Mouse (Mus musculus): ENCODE results near the gene Zdhhc7. TPM values are rescaled to one million over a fixed set of nuclear protein-coding genes. Genes with fewer than 3 reads are reported as not detected.

Zdhhc7 gene
- total and polyA plus RNA-seq, 3 experiments = 18.3 to 26.3 (median 23.7) TPM

- no peak for TF ChIP-seq ZC3H11A (IDR thresholded peaks at IDR 0.05; ENCODE audit: low read depth, low read length)
- TF ChIP-seq EP300 (IDR thresholded peaks at IDR 0.05; ENCODE audit: low read length) = no peak
- no peak for TF ChIP-seq BHLHE40 (IDR thresholded peaks at IDR 0.05; ENCODE audit: low read depth, low read length)
- no peak for TF ChIP-seq MAZ (IDR thresholded peaks at IDR 0.05; ENCODE audit: low read depth, low read length)
Observed at GRCm38 (mm10) chr8:120075347-120075746, 25.9 kb downstream of the Zdhhc7 start (continued).

- dilution Hi-C loops (cut with MboI; ENCODE audit: extremely low pct_ligation_motif_present, extremely low pct_unique_long_range_greater_than_20kb, low sequenced_read_pairs) = no loop called here
- Histone ChIP-seq H3K9ac (ENCODE audit: insufficient read depth, low read depth) (no peak overlapping the region), H3K36me3 (replicated peaks in 1 of 2; ENCODE audit: control insufficient read depth in 1 of 2, insufficient read depth in 1 of 2, low read length in 1 of 2) (no peaks in the 10 kb centered on the region), H3K4me2 (ENCODE audit: insufficient read depth, low read depth, poor library complexity, severe bottlenecking) (no peak overlapping the region), H3K4me1 (ENCODE audit: control insufficient read depth in 1 of 2, insufficient read depth in 2 of 2) (peaks cover 0 to 14% of the 10 kb centered on the region in 2 experiments; a peak in 2 of 4 replicates), H3K79me2 (replicated peaks; ENCODE audit: control insufficient read depth, extremely low read depth, insufficient read depth, poor library complexity, severe bottlenecking) (no peaks in the 10 kb centered on the region), H3K9me3 (replicated peaks; ENCODE audit: low read length) (no peaks in the 10 kb centered on the region), H3K4me3 (replicated peaks in 1 of 3; ENCODE audit: low read depth in 2 of 3, low read length in 2 of 3, poor library complexity in 1 of 3) (no peak overlapping the region), H3K27ac (ENCODE audit: insufficient read depth, low read depth) (no peak overlapping the region), H3K27me3 (replicated peaks) (peaks cover 65% of the 10 kb centered on the region)
- in situ Hi-C loops (cut with MboI; ENCODE audit: low pct_ligation_motif_present, low pct_unique_long_range_greater_than_20kb, low sequenced_read_pairs) = no loop called here
- no peak for DNase-seq (ENCODE audit: extremely low read depth)
- TF ChIP-seq NELFE (IDR thresholded peaks at IDR 0.05; ENCODE audit: low read depth, low read length) (no peak), SMC3 (IDR thresholded peaks at IDR 0.05; ENCODE audit: low read depth, low read length) (no peak), SIN3A (IDR thresholded peaks at IDR 0.05; ENCODE audit: low read length) (no peak), POLR2AphosphoS2 (IDR thresholded peaks at IDR 0.05; ENCODE audit: low read depth, low read length) (no peak), CHD1 (IDR thresholded peaks at IDR 0.05; ENCODE audit: low read depth, low read length) (no peak), MYC (IDR thresholded peaks at IDR 0.05; ENCODE audit: low read depth, low read length) (no peak), RAD21 (IDR thresholded peaks at IDR 0.05; ENCODE audit: low read depth, low read length) (no peak), HCFC1 (IDR thresholded peaks at IDR 0.05; ENCODE audit: low read depth, low read length) (no peak), ZKSCAN1 (IDR thresholded peaks at IDR 0.05; ENCODE audit: borderline replicate concordance, low read depth, low read length) (no peak), KAT2A (IDR thresholded peaks at IDR 0.05; ENCODE audit: insufficient replicate concordance, low read length) (no peak), MXI1 (IDR thresholded peaks at IDR 0.05; ENCODE audit: low read depth, low read length) (no peak), TCF12 (IDR thresholded peaks at IDR 0.05; ENCODE audit: low read depth, low read length) (no peak), MEF2A (IDR thresholded peaks at IDR 0.05; ENCODE audit: borderline replicate concordance, low read depth, low read length) (no peak)
Observed at GRCm38 (mm10) chr8:120074516-120074915, 26.8 kb downstream of the Zdhhc7 start.

GRCm38 (mm10) chr8:120072827-120073226 is 28.5 kb downstream of the Zdhhc7 start:
- DNase-seq (ENCODE audit: extremely low read depth) = no peak
- Histone ChIP-seq H3K4me2 (ENCODE audit: insufficient read depth, low read depth, poor library complexity, severe bottlenecking) (no peak overlapping the region), H3K36me3 (replicated peaks in 1 of 2; ENCODE audit: control insufficient read depth in 1 of 2, insufficient read depth in 1 of 2, low read length in 1 of 2) (no peaks in the 10 kb centered on the region), H3K27ac (ENCODE audit: insufficient read depth, low read depth) (no peak overlapping the region), H3K9ac (ENCODE audit: insufficient read depth, low read depth) (no peak overlapping the region), H3K79me2 (replicated peaks; ENCODE audit: control insufficient read depth, extremely low read depth, insufficient read depth, poor library complexity, severe bottlenecking) (no peaks in the 10 kb centered on the region), H3K9me3 (replicated peaks; ENCODE audit: low read length) (no peaks in the 10 kb centered on the region), H3K27me3 (replicated peaks) (peaks cover 73% of the 10 kb centered on the region), H3K4me1 (ENCODE audit: control insufficient read depth in 1 of 2, insufficient read depth in 2 of 2) (peaks cover 0 to 14% of the 10 kb centered on the region in 2 experiments; a peak in 2 of 4 replicates), H3K4me3 (replicated peaks in 1 of 3; ENCODE audit: low read depth in 2 of 3, low read length in 2 of 3, poor library complexity in 1 of 3) (no peak overlapping the region)
- dilution Hi-C loops (cut with MboI; ENCODE audit: extremely low pct_ligation_motif_present, extremely low pct_unique_long_range_greater_than_20kb, low sequenced_read_pairs) (no loop called here), in situ Hi-C loops (cut with MboI; ENCODE audit: low pct_ligation_motif_present, low pct_unique_long_range_greater_than_20kb, low sequenced_read_pairs) (no loop called here)
- TF ChIP-seq USF2 (conservative IDR thresholded peaks at IDR 0.05; ENCODE audit: low read depth, low read length) (no peak), PAX5 (IDR thresholded peaks at IDR 0.05; ENCODE audit: low read length) (no peak), BHLHE40 (IDR thresholded peaks at IDR 0.05; ENCODE audit: low read depth, low read length) (no peak), IRF4 (IDR thresholded peaks at IDR 0.05; ENCODE audit: low read depth, low read length) (no peak), ELF1 (IDR thresholded peaks at IDR 0.05; ENCODE audit: low read depth, low read length) (no peak), ZMIZ1 (IDR thresholded peaks at IDR 0.05; ENCODE audit: low read depth, low read length) (no peak), EP300 (IDR thresholded peaks at IDR 0.05; ENCODE audit: low read length) (no peak), TBP (conservative IDR thresholded peaks at IDR 0.05; ENCODE audit: low read depth, low read length) (no peak), E2F4 (IDR thresholded peaks at IDR 0.05; ENCODE audit: insufficient replicate concordance, low read depth, low read length) (no peak), MAZ (IDR thresholded peaks at IDR 0.05; ENCODE audit: low read depth, low read length) (no peak), POLR2A (IDR thresholded peaks at IDR 0.05; ENCODE audit: low read depth, low read length) (no peak), USF1 (IDR thresholded peaks at IDR 0.05; ENCODE audit: low read depth, low read length) (no peak), GABPA (IDR thresholded peaks at IDR 0.05; ENCODE audit: insufficient replicate concordance, low read depth, low read length) (no peak), CTCF (conservative IDR thresholded peaks at IDR 0.05 in 1 of 2, IDR thresholded peaks at IDR 0.05 in 1 of 2; ENCODE audit: low read depth in 2 of 2, low read length in 2 of 2) (no peak)

Measured in CH12.LX (cell line).